Mouse (Mus musculus) 416B (cell line): Measurements from ENCODE around the gene Neo1.

Source experiments
- DNase-seq: peaks from one replicate; pipeline ENCODE4 v3.0.0; 2011; ENCODE audit warnings: low read depth

The Neo1 gene

GRCm38 (mm10) chr9:58859080-58859635 is 177.1 kb downstream of the Neo1 start:
- DNase-seq: no peak

DNA sequence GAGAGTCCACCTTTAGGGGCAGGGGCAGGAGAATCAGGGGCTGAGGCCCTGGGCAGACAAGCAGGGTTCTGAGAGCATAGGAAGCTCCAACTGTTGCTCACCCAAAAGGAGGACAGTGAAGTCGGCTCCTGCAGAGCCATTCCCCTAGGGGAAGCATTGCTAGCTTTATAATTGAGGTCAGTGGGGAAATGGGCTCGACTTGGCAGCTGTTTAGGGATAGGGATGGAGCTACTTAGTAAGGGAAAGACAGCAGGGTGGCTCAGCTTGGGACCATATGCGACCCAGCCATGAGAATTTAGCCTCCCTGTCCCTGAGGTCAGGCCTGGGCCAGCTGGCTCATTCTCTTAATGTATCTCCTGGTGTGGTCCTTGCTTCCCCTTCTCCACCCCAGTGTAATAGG is 181.3 kb downstream of the Neo1 start:
- DNase-seq: no peak

DNA sequence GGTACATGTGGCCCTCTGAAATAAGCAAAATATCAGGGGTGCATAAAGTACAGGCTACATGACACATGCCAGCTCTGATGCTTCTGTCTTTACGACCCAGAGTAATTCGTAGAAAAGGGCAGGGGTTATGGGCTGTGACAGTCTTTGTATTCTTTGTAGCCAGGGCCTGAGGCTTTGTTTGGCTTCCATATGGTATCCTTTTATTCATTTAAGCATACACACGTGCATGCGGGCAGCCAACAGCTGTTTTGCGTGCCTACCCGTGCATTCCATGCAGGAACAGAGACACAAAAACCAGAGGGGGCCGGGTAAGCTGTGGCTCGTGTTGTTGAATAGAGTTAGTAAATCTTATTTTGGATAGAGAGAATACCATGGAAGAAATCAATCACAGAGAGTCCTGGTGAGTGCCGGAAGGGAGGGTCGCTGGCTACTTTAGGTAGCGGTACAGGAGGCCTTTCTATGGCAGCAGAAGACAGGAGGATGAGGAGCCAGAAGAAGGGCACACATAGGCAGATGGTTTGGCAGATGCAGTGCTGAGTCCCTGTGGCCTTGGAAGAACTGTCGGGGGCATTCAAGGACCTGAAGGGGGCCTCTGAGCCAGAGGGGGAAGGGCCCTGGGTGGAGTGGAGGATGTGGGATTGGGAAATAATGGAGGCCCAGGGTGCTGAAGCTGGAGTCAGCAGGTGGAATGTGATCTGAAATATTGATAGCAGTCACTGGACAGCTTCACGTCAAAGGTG is 186.5 kb downstream of the Neo1 start:
- DNase-seq: no peak

DNA sequence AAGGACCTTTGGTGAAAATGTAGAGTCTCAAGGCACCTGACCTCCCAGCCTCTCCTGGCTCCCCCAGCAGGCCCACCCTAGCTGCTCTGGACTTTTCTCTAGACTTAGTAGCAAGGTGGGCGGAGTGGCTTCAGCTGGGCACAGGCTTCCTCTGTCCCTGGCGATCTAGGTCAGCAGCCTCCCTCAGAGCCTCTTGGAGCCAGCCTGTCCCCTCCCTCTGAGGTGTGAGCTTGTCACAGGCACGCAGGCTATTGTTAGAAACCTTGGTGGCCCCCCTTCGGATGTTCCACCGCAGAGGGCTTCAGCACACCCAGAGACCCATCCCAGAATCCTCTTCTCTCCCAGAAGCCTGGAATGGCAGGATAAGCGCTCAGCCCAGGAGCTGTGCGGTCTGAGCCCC is 188.6 kb downstream of the Neo1 start:
- DNase-seq: no peak

GRCm38 (mm10) chr9:58847008-58847407 is 189.2 kb downstream of the Neo1 start:
- DNase-seq: peak; percentile 49

DNA sequence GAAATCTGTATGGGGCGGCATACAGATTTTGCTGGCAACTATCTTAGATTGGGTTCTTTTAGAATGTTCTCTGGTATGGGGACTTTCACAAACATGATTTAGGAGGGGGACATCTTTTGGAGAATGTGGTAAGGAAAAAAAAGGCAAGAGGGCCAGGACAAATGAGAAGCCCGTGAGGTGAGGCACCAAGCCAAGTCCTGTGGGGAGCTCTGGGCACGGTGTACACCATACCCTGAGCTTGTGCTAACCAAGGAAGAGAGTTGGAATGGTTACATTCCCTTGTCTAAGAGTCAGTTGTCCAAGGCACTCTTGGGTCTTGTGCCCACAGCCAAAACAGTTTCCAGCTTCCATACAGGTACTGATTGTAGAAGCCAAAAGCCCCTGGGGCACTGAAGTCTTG is 191.6 kb downstream of the Neo1 start:
- no peak for DNase-seq

- DNase-seq: peak; percentile 48
These were observed 194.6 kb downstream of the Neo1 start for GRCm38 (mm10) chr9:58841655-58842054.

- DNase-seq: no peak
These were observed 197.7 kb downstream of the Neo1 start for GRCm38 (mm10) chr9:58838504-58838903.

DNA sequence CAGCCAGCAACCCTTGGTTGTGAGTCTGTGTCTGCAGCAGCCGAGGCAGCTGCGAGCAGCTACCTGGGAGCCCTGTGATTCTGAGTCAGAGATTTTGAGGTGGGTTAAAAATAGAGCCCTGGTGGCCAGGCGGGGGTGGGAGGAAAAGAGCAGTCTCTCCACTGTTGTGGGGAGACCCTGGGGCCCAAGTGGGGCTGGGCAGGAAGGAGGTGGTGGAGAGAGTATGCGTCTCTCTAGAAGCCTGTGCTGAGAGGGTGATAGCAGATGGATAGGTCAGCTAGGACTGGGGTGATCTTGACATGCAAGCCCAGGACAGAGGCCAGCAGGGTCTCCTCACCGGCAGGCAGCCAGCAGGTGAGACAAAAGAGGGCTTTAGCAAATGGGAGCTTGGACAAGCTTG is 199.1 kb downstream of the Neo1 start:
- DNase-seq: no peak

- no peak for DNase-seq
These were observed 203.3 kb downstream of the Neo1 start for GRCm38 (mm10) chr9:58832939-58833338.

GRCm38 (mm10) chr9:58829627-58830026 is 206.6 kb downstream of the Neo1 start:
- no peak for DNase-seq
